Mouse (Mus musculus): ENCODE measurements at regions not wholly inside any gene's neighbourhood (a gene's known extent, or its start where the extent isn't known, plus 50 kb on each side); places are given as distances from the start of the nearest gene placed in this dataset.

- DNase-seq (ENCODE audit: extremely low spot score, low read depth, low spot score): peak; percentile 54
Measured at GRCm38 (mm10) chr13:63627184-63627893, 53.9 kb upstream of the Ptch1 start.

GRCm38 (mm10) chr13:63627894-63628287 is 54.5 kb upstream of the Ptch1 start:
- DNase-seq (ENCODE audit: extremely low spot score, low read depth, low spot score): no peak

- DNase-seq (ENCODE audit: extremely low spot score, low read depth, low spot score): no peak
Measured at GRCm38 (mm10) chr13:63631771-63632347, 58.5 kb upstream of the Ptch1 start.

GRCm38 (mm10) chr13:63634294-63634693 is 60.9 kb upstream of the Ptch1 start:
- DNase-seq (ENCODE audit: extremely low spot score, low read depth, low spot score): no peak

GRCm38 (mm10) chr13:63641649-63642226 is 68.3 kb upstream of the Ptch1 start:
- no peak for DNase-seq (ENCODE audit: extremely low spot score, low read depth, low spot score)

GRCm38 (mm10) chr13:63642617-63643016 is 69.2 kb upstream of the Ptch1 start:
- DNase-seq (ENCODE audit: extremely low spot score, low read depth, low spot score): no peak

GRCm38 (mm10) chr13:63643394-63643793 is 70.0 kb upstream of the Ptch1 start:
- no peak for DNase-seq (ENCODE audit: extremely low spot score, low read depth, low spot score)

GRCm38 (mm10) chr13:63644308-63644707 is 70.9 kb upstream of the Ptch1 start:
- no peak for DNase-seq (ENCODE audit: extremely low spot score, low read depth, low spot score)

- no peak for DNase-seq (ENCODE audit: extremely low spot score, low read depth, low spot score)
Measured at GRCm38 (mm10) chr13:63649058-63649647, 75.8 kb upstream of the Ptch1 start.

- DNase-seq (ENCODE audit: extremely low spot score, low read depth, low spot score): no peak
Measured at GRCm38 (mm10) chr13:63654514-63654913, 81.1 kb upstream of the Ptch1 start.

GRCm38 (mm10) chr13:63657115-63657514 is 83.7 kb upstream of the Ptch1 start:
- no peak for DNase-seq (ENCODE audit: extremely low spot score, low read depth, low spot score)

GRCm38 (mm10) chr13:63659412-63659811 is 86.0 kb upstream of the Ptch1 start:
- no peak for DNase-seq (ENCODE audit: extremely low spot score, low read depth, low spot score)

- no peak for DNase-seq (ENCODE audit: extremely low spot score, low read depth, low spot score)
Measured at GRCm38 (mm10) chr13:63660431-63660830, 87.0 kb upstream of the Ptch1 start.

GRCm38 (mm10) chr13:63668576-63668975 is 95.2 kb upstream of the Ptch1 start:
- DNase-seq (ENCODE audit: extremely low spot score, low read depth, low spot score): no peak

- DNase-seq (ENCODE audit: extremely low spot score, low read depth, low spot score): no peak
Measured at GRCm38 (mm10) chr13:63669031-63669430, 95.6 kb upstream of the Ptch1 start.

- no peak for DNase-seq (ENCODE audit: extremely low spot score, low read depth, low spot score)
Measured at GRCm38 (mm10) chr13:63672425-63672824, 99.0 kb upstream of the Ptch1 start.

GRCm38 (mm10) chr13:63677696-63678095 is 104.3 kb upstream of the Ptch1 start:
- no peak for DNase-seq (ENCODE audit: extremely low spot score, low read depth, low spot score)

- DNase-seq (ENCODE audit: extremely low spot score, low read depth, low spot score): no peak
Measured at GRCm38 (mm10) chr13:63678265-63679260, 105.2 kb upstream of the Ptch1 start.

GRCm38 (mm10) chr13:63682341-63682740 is 108.9 kb upstream of the Ptch1 start:
- no peak for DNase-seq (ENCODE audit: extremely low spot score, low read depth, low spot score)

- DNase-seq (ENCODE audit: extremely low spot score, low read depth, low spot score): no peak
Measured at GRCm38 (mm10) chr13:63691974-63692373, 118.6 kb upstream of the Ptch1 start.

- DNase-seq (ENCODE audit: extremely low spot score, low read depth, low spot score): no peak
Measured at GRCm38 (mm10) chr13:63693636-63694035, 120.2 kb upstream of the Ptch1 start.
